Mouse (Mus musculus): Measurements from ENCODE around the gene Tigit.

DNA sequence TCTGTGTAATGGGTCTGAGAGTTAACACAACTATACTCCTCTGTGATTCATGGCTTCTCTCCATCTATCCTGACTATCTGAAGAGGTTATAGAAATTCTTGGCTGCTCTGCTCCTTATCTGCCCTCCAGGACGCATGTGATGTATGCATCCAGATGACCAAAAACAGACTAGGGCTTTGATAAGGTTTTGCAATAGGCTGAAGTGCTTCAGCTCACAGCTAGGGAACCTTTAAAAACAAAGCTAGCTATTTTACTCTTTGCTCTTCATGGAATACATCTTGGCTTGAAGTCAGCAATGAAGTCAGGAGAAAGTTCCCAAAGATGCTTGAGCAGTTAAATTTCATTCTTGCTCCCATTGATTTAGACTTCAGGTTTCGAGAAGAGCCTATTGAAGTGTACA, 32.2 kb downstream of the Tigit start:
- TF ChIP-seq GATA1 (IDR thresholded peaks at IDR 0.05; ENCODE audit: low read length) (no peak), TAL1 (IDR thresholded peaks at IDR 0.05; ENCODE audit: low read length) (no peak)
